Mouse (Mus musculus) ES-E14 (cell line): ENCODE measurements around the gene Bola3. TPM values are rescaled to one million over a fixed set of nuclear protein-coding genes. Genes with fewer than 3 reads are reported as not detected.

Source experiments
- DNase-seq: peaks from one replicate; pipeline ENCODE4 v3.0.0-alpha.2; 2013; ENCODE audit warnings: low read depth, low spot score
- H3K27ac ChIP-seq: 2 replicates; pipeline ENCODE4 v1.5.1; 2012; ENCODE audit warnings: low read depth, mild to moderate bottlenecking, low read length, moderate library complexity, mixed read lengths; ENCODE audit not compliant: poor library complexity, insufficient read depth, severe bottlenecking
- H3K36me3 ChIP-seq: 2 replicates; pipeline ENCODE4 v1.6.1; 2012; ENCODE audit warnings: mild to moderate bottlenecking, low read length, moderate library complexity, mixed read lengths; ENCODE audit not compliant: control insufficient read depth, poor library complexity, insufficient read depth, severe bottlenecking
- H3K4me1 ChIP-seq, 2 experiments: fragments of 150-350 bp in 1 of 2; sonication (generic) in 1 of 2; 2 replicates each; pipeline ENCODE4 v1.6.1; 2012; ENCODE audit warnings: low read length in 2 of 2, mild to moderate bottlenecking in 1 of 2, mixed read lengths in 1 of 2; ENCODE audit not compliant: control insufficient read depth in 2 of 2, insufficient read depth in 2 of 2, poor library complexity in 1 of 2
- H3K4me3 ChIP-seq, 2 experiments: fragments of 150-350 bp in 1 of 2; sonication (generic) in 1 of 2; 2 replicates each; pipeline ENCODE4 v1.5.1; 2012; ENCODE audit warnings: low read length in 2 of 2, low read depth in 1 of 2, mild to moderate bottlenecking in 1 of 2, mixed read lengths in 1 of 2; ENCODE audit not compliant: insufficient read depth in 1 of 2, poor library complexity in 1 of 2, severe bottlenecking in 1 of 2
- H3K9ac ChIP-seq: 2 replicates; pipeline ENCODE4 v1.6.1; 2012; ENCODE audit warnings: low read depth, mild to moderate bottlenecking, low read length, mixed read lengths; ENCODE audit not compliant: poor library complexity, insufficient read depth, severe bottlenecking
- H3K9me3 ChIP-seq: fragments of 150-350 bp; sonication (generic); 2 replicates; pipeline ENCODE4 v1.6.1; 2012; ENCODE audit warnings: low read depth, mild to moderate bottlenecking, low read length; ENCODE audit not compliant: control insufficient read depth, insufficient read depth
- CHD2 ChIP-seq: IDR thresholded peaks from 2 replicates; pipeline ENCODE4 v1.6.1; 2014; ENCODE audit warnings: mild to moderate bottlenecking, low read depth, low read length, inconsistent platforms
- HCFC1 ChIP-seq: IDR thresholded peaks from 2 replicates; pipeline ENCODE4 v1.6.1; 2012; ENCODE audit warnings: low read length, inconsistent platforms, borderline replicate concordance; ENCODE audit not compliant: insufficient read depth
- MAFK ChIP-seq: IDR thresholded peaks from 2 replicates; pipeline ENCODE4 v1.6.1; 2014; ENCODE audit warnings: mild to moderate bottlenecking, low read depth, low read length, inconsistent platforms; ENCODE audit not compliant: insufficient read depth
- ZC3H11A ChIP-seq: IDR thresholded peaks from 2 replicates; pipeline ENCODE4 v1.6.1; 2012; ENCODE audit warnings: low read depth, mild to moderate bottlenecking, inconsistent platforms, low read length, borderline replicate concordance
- ZNF384 ChIP-seq: IDR thresholded peaks from 2 replicates; pipeline ENCODE4 v1.6.1; 2012; ENCODE audit warnings: low read depth, low read length, inconsistent platforms
- in situ Hi-C, 2 experiments: fragments of 600-800 bp; cut with MboI; formaldehyde crosslinking; loops; one replicate each; pipeline ENCODE4 v1.15.1; 2025; ENCODE audit warnings: low sequenced_read_pairs in 2 of 2, inconsistent platforms in 1 of 2; ENCODE audit not compliant: unreplicated experiment in 2 of 2
- total RNA-seq: library from RNA; depleted of rRNA; stranded (reverse); fragments of 300-350 nt; gene quantifications from 2 replicates; pipeline ENCODE4 v1.2.3, GENCODE M21; 2012

The Bola3 gene
- total RNA-seq, 1 experiment, result 24.5 TPM

GRCm38 (mm10) chr6:83350172-83350571, 1.2 kb downstream of the Bola3 start:
- in situ Hi-C loops, result loop anchor here in 1 of 2 experiments (10.0 kb wide), 1 partner anchor 145 kb away; no protein-coding TSS in a partner anchor
- Histone ChIP-seq H3K27ac (no peak overlapping the region), H3K9me3 (no peaks in the 10 kb centered on the region)

GRCm38 (mm10) chr6:83350851-83351405, 2.0 kb downstream of the Bola3 start:
- no peak overlapping the region for H3K27ac ChIP-seq
- in situ Hi-C loops, result loop anchor here in 1 of 2 experiments (10.0 kb wide), 1 partner anchor 144 kb away; no protein-coding TSS in a partner anchor
- no peak for DNase-seq
- no peaks in the 10 kb centered on the region for H3K9me3 ChIP-seq
- no peak for TF ChIP-seq CHD2
- TF ChIP-seq MAFK, result no peak
- TF ChIP-seq ZC3H11A, result no peak
- no peak for TF ChIP-seq ZNF384
- TF ChIP-seq HCFC1, result no peak
- peaks cover 0 to 4% of the 10 kb centered on the region in 2 experiments; a peak in 1 of 4 replicates for H3K4me1 ChIP-seq
- no peak overlapping the region for H3K4me3 ChIP-seq
- peaks cover 6% of the 10 kb centered on the region for H3K36me3 ChIP-seq
- H3K9ac ChIP-seq, result no peak overlapping the region

More at GRCm38 (mm10) chr6:83350172-83350571, 1.2 kb downstream of the Bola3 start:
- peak overlapping the region; percentile 84 to 89 for H3K4me3 ChIP-seq
- TF ChIP-seq ZC3H11A (no peak), MAFK (no peak), CHD2 (no peak), ZNF384 (no peak), HCFC1 (no peak)
- peak overlapping the region; percentile 87; the same call in 1 of the 2 replicates for H3K9ac ChIP-seq
- peaks cover 0 to 4% of the 10 kb centered on the region in 2 experiments; a peak in 1 of 4 replicates for H3K4me1 ChIP-seq
- DNase-seq, result no peak
- H3K36me3 ChIP-seq, result peaks cover 6% of the 10 kb centered on the region

GRCm38 (mm10) chr6:83351490-83352160, 2.7 kb downstream of the Bola3 start:
- TF ChIP-seq ZC3H11A, result no peak
- no peak for TF ChIP-seq HCFC1
- no peak for TF ChIP-seq CHD2
- TF ChIP-seq ZNF384, result no peak
- TF ChIP-seq MAFK, result no peak
- Histone ChIP-seq H3K27ac (no peak overlapping the region), H3K4me1 (peaks cover 0 to 4% of the 10 kb centered on the region in 2 experiments; a peak in 1 of 4 replicates), H3K4me3 (no peak overlapping the region), H3K9me3 (no peaks in the 10 kb centered on the region), H3K9ac (no peak overlapping the region), H3K36me3 (peaks cover 6% of the 10 kb centered on the region)
- no peak for DNase-seq
- in situ Hi-C loops, result loop anchor here in 1 of 2 experiments (10.0 kb wide), 1 partner anchor 143 kb away; no protein-coding TSS in a partner anchor

GRCm38 (mm10) chr6:83352666-83353410, 3.9 kb downstream of the Bola3 start:
- Histone ChIP-seq H3K9ac (no peak overlapping the region), H3K9me3 (no peaks in the 10 kb centered on the region), H3K27ac (no peak overlapping the region), H3K4me3 (no peak overlapping the region), H3K4me1 (peaks cover 0 to 4% of the 10 kb centered on the region in 2 experiments; a peak in 1 of 4 replicates), H3K36me3 (peaks cover 4% of the 10 kb centered on the region)
- in situ Hi-C loops, result loop anchor here in 1 of 2 experiments (10.0 kb wide), 1 partner anchor 142 kb away; no protein-coding TSS in a partner anchor
- TF ChIP-seq ZC3H11A (no peak), ZNF384 (no peak), MAFK (no peak), HCFC1 (no peak), CHD2 (no peak)
- no peak for DNase-seq
